Mouse (Mus musculus) testis, adult 2 months (tissue): ENCODE measurements around the gene Hoxa10. TPM values are rescaled to one million over a fixed set of nuclear protein-coding genes. Genes with fewer than 3 reads are reported as not detected.

Source experiments
- H3K27ac ChIP-seq: fragments of 200-500 bp; 2 replicates; pipeline ENCODE4 v1.5.1; 2012; ENCODE audit warnings: low read depth, low read length; ENCODE audit not compliant: control insufficient read depth, insufficient read depth
- H3K27me3 ChIP-seq: fragments of 200-500 bp; 2 replicates; pipeline ENCODE4 v1.6.1; 2012; ENCODE audit warnings: mild to moderate bottlenecking, low read length, moderate library complexity; ENCODE audit not compliant: control insufficient read depth, insufficient read depth
- H3K36me3 ChIP-seq: fragments of 200-500 bp; 2 replicates; pipeline ENCODE4 v1.6.1; 2012; ENCODE audit warnings: mild to moderate bottlenecking, low read length; ENCODE audit not compliant: control insufficient read depth, insufficient read depth
- H3K4me1 ChIP-seq: fragments of 200-500 bp; 2 replicates; pipeline ENCODE4 v1.6.1; 2012; ENCODE audit warnings: low read length; ENCODE audit not compliant: control insufficient read depth, insufficient read depth
- H3K4me3 ChIP-seq: fragments of 200-500 bp; 2 replicates; pipeline ENCODE4 v1.5.1; 2012; ENCODE audit warnings: low read depth, mild to moderate bottlenecking, low read length, moderate library complexity, mixed read lengths; ENCODE audit not compliant: control insufficient read depth
- CTCF ChIP-seq: fragments of 200-500 bp; IDR thresholded peaks from 2 replicates; pipeline ENCODE4 v1.5.1; 2012; ENCODE audit warnings: low read depth, mild to moderate bottlenecking, inconsistent platforms, low read length, moderate library complexity; ENCODE audit not compliant: control insufficient read depth, insufficient read depth, insufficient replicate concordance
- POLR2A ChIP-seq: fragments of 200-500 bp; IDR thresholded peaks from 2 replicates; pipeline ENCODE4 v1.6.1; 2012; ENCODE audit warnings: low read depth, mild to moderate bottlenecking, inconsistent platforms, low read length, moderate library complexity; ENCODE audit not compliant: control insufficient read depth
- polyA plus RNA-seq: library from polyadenylated mRNA; depleted of rRNA; stranded (reverse); fragments of >200 nt; gene quantifications from 2 replicates; pipeline ENCODE4 v1.2.3, GENCODE M21; 2012

Gene Hoxa10
- polyA plus RNA-seq, 1 experiment, result 0.19 TPM

DNA sequence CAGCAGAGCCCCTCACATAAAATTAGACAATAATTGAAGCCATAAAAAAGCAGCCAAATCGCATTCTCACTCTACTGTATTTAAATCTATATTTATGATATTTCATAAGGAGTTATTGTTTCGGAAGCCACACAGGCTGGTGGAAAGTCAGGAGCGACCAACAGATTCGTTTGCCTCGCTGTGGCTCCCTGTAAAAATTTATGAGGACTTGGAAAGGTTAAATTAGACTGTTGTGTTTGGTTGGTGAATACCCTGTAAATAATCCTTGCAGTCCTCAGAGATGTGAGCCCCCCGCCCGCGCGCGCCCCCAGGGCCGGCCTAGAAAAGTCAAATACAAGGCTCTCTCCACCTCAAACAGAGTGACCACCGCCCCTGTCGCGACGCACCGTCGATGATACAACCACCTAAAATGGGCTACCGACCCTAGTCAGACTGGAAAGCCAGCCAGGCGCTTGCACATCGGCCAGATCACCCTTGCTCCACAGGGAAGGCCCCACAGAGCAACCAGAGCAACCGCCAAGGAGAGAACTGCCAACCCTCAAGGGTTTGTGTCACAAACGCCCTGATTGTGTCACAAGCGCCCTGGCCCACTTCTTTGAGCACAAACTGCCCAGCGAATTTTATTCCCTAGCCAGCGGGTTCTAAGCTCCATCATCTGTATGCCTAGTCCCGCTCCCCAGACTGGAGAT, 13.9 kb downstream of the Hoxa10 start:
- peaks cover 25% of the 10 kb centered on the region for H3K27me3 ChIP-seq
- H3K4me1 ChIP-seq, result peaks cover 14% of the 10 kb centered on the region
- no peak overlapping the region; the same call in 1 of the 2 replicates for H3K4me3 ChIP-seq
- TF ChIP-seq CTCF, result no peak
- no peak for TF ChIP-seq POLR2A
- H3K36me3 ChIP-seq, result no peaks in the 10 kb centered on the region
- H3K27ac ChIP-seq, result no peak overlapping the region

DNA sequence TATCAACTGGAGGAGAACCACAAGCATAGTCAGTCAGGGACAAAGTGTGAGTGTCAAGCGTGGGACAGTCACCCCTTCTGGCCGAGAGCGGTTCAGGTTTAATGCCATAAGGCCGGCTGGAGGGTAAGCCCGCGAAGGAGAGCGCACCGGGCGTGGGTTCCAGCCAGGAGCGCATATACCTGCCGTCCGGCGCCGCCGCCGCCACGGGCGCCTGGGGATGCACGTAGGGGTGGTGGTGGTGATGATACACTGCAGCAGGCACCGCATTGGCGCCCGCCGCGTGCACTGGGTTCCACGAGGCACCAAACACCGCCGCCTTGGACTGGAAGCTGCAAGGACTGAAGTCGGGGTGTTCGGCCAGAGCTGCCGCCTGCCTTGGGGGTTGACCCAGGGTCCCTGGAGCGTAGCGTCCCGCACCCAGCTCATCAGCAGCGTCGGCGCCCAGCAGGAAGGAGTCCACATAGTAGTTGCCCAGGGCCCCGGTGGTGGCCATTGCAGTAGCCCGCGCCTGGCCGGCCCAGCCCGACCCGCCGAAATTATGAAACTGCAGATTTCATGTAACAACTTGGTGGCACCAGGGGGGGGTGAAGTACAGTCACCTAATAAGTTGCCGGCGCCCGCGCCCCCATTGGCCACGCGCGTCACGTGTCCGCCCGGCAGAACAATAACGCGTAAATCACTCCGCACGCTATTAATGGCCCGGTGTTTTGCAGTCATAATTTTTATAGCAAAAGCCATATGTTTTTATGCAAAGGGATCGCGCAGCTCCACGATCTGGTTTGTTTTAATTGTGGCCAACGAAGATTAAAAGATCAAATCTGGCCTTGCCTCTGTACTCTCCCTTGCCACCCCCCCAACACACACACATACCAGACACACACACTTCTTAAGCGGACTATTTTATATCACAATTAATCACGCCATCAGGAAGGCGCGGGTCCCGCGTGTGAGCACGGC, 14.8 kb downstream of the Hoxa10 start:
- Histone ChIP-seq H3K27me3 (peaks cover 25% of the 10 kb centered on the region), H3K27ac (no peak overlapping the region), H3K4me3 (peak overlapping the region; percentile 19), H3K36me3 (no peaks in the 10 kb centered on the region), H3K4me1 (peaks cover 20% of the 10 kb centered on the region)
- TF ChIP-seq CTCF (no peak), POLR2A (no peak)

DNA sequence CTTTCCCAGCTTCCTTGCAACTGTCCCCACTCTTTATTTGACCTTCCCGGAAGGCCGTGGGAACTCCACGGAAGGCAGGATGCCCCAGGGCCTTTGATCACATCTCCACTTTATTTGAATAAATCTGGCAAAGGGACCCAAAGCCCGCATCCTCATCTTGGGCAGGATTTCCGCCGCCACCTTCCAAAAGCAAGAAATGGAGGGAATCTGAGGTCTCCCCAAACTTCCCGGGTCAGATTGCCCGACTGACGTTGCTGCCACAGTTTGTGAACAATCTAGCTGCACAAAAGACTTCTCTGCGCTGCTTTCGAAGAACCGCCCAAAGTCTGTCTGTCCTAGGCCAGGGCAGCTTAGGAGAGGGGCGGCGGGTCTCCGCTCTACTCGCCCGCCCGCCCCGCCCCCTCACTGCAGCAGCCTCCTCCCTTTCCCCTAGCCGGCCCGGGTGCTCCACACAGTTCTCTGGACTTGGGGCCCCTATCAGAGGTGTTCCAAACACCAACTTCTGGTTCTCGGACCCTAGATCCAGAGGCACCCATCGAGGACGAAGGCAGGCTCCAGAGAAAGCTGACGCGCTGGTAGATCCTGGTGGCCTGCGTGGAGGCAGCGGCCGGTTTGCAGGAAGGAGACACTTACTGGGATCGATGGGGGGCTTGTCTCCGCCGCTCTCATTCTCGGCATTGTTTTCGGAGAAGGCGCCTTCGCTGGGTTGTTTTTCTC, 15.6 kb downstream of the Hoxa10 start:
- Histone ChIP-seq H3K27ac (no peak overlapping the region), H3K36me3 (no peaks in the 10 kb centered on the region), H3K4me1 (peaks cover 20% of the 10 kb centered on the region), H3K4me3 (peak overlapping the region; percentile 19), H3K27me3 (peaks cover 21% of the 10 kb centered on the region)
- no peak for TF ChIP-seq POLR2A
- no peak for TF ChIP-seq CTCF

DNA sequence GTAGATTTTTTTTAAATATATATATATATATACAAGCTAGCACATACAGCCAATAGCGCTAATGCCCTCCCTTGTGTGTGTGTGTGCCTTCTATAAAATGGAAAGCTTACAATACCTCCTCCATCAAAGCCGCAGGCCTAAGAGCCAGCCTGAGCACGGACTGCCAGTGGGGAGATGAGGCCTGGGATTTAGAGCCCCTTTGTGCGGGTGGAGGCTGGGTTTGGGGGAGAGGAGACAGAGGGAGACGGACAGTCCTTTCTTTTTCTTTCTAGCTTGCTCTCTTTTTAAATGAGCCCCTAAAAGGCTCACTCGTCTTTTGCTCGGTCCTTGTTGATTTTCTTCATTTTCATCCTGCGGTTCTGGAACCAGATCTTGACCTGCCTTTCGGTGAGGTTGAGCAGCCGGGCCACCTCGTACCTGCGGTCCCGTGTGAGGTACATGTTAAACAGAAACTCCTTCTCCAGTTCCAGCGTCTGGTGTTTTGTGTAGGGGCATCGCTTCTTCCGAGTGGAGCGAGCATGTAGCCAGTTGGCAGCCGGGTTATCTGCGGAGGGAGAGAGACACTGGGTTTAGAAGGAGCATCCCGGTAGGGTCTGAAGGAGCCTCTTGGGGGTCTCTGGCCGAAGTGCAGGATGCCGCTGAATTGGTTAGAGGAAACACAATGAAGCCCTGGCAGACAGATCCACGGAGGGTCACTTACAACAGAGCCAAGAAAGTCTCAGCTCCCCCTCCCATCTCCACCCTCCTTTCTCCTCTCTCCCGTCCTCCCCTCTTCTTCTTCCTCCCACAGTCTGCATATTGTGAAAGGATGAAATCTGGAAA, 16.5 kb downstream of the Hoxa10 start:
- Histone ChIP-seq H3K36me3 (no peaks in the 10 kb centered on the region), H3K4me3 (no peak overlapping the region), H3K27me3 (peaks cover 19% of the 10 kb centered on the region), H3K4me1 (peaks cover 20% of the 10 kb centered on the region), H3K27ac (no peak overlapping the region)
- TF ChIP-seq POLR2A (no peak), CTCF (no peak)

DNA sequence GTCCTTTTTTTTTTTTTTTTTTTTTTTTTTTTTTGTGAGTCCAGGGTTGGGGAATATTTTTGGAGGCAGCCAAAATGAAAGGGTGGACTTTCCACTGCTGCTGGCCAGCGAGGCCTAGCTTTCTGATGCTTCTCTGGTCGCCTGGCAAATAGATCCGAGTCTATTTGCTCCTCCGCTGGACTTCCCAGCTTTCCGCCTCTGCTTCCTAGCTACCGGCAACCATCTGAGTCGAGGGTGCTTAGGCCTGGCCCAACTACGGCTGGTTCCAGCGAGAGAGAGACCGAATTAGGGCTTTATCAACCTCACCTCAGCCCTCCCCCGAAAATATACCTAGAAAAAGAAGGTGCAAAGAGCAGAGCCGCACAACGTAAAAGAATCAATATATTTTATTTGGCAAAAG, 17.9 kb downstream of the Hoxa10 start:
- H3K27me3 ChIP-seq, result peaks cover 21% of the 10 kb centered on the region
- H3K36me3 ChIP-seq, result no peaks in the 10 kb centered on the region
- H3K27ac ChIP-seq, result no peak overlapping the region
- H3K4me1 ChIP-seq, result peaks cover 19% of the 10 kb centered on the region
- no peak for TF ChIP-seq POLR2A
- no peak for TF ChIP-seq CTCF
- H3K4me3 ChIP-seq, result no peak overlapping the region

DNA sequence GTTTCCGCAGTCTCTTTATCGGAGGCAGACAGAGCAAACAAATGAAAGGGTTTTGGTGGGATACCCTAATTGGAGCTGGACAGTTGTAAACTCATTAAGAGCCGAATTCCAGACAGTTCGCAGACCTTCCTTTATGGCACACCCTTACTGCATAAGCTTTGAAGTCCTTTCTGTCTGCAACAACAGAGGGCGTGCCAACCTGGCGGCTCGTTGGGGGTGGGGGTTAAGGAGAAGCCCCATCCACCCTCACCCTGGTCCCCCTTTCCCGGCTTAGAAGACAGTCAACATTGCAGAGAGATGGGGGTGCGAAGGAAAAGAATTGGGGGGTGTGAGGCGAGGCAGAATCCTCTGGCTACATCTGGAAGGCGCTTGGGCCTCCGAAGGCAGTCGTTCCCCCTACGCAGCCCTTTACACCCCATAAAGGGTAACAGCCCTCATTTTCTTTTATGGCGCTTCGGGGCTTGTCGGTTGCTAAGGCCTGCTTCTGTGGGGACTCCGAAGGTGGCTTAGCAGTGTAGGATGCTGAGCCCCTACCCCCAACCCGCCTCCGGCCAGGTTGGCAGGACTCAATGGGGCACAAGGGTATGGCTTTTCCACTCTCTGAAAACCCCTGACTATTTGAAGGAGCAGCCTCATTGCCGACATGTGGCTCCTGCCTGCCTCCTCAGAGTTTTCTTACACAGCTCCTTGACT, 18.5 kb downstream of the Hoxa10 start:
- H3K4me3 ChIP-seq, result peak overlapping the region; percentile 31; the same call in 1 of the 2 replicates
- TF ChIP-seq CTCF, result no peak
- no peak for TF ChIP-seq POLR2A
- H3K27me3 ChIP-seq, result peaks cover 25% of the 10 kb centered on the region
- peaks cover 24% of the 10 kb centered on the region for H3K4me1 ChIP-seq
- no peaks in the 10 kb centered on the region for H3K36me3 ChIP-seq
- no peak overlapping the region for H3K27ac ChIP-seq
